Mouse (Mus musculus): ENCODE measurements around the gene Ppp4c. TPM values are rescaled to one million over a fixed set of nuclear protein-coding genes. Genes with fewer than 3 reads are reported as not detected.

Ppp4c gene
- polyA plus RNA-seq, 1 experiment, result 46.4 TPM

DNA sequence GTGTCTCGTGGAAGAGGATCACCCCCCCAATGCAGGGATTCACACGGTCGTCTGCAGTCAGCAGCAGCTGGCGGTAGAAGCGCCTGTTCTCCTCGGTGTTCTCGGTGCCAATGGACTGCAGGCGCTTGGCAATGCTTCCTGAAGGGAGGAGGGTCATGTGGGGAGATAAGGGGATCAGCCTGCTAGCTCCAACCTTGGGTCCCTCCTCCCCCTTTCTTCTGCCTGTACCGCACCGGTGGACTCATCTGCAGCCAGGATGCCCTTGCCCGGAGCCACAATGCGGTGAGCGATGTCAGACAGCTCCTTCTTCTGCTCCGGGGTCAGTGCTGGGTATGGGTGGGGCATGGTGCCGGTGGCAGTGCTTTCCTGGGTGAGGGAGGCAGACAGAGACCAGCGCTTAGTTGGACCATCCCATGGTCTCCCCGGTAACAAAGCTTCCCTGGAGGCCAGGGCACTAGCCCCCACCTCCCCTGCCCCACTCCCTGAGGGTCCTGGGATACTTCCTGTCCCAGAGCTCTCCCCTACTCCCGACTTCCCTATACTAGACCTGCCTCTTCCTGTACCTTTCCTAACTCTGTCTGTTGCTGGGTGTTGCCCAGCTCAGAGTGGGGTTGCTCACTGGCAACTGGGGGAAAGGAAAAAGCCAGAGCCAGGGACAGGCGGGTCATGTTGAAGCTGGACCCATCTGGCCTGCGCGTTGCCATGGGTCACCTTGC, 5.3 kb upstream of the Ppp4c start, which contains the start of gene Fam57b:
Fam57b (plus strand) TSS at position 258 of the 716 bp plus-strand sequence.
- peak within 1 kb of the TSS; percentile 97 for H3K27ac ChIP-seq (replicated peaks; ENCODE audit: low read depth, low read length)
- peak within 1 kb of the TSS; percentile 90 for H3K4me3 ChIP-seq (ENCODE audit: insufficient read depth, low read depth, low read length)
- H3K4me1 ChIP-seq (ENCODE audit: control insufficient read depth, insufficient read depth, insufficient read length, low read length), result no peaks in the 10 kb centered on the region; the same call in 1 of the 2 replicates

DNA sequence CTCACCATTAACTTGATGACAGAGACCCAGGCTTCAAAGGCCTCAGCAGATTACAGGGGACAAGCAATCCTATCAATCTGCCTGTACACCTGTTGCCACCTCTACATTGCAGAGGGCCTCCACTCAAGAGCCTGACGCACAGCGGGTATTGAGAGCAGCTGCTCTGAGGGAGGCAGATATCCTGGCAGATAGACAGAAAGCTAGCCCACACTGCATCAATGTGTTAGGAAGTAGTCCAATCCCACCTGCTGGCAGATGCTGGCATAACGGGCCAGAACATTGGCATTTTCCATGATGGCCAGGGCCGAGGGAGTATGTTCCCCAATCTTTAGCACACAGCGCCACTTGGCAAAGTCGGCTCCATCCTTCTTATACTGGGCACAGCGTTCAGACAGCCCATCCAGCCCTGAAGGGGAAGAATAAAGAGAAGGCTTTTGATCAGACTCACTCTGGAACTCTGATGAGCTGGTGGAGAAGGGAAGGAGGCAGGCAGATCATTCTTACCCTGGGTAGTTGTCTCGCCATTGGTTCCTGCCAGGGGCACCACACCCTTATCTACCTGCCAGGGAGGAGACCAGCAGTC, 4.1 kb upstream of the Ppp4c start:
- H3K27ac ChIP-seq (replicated peaks; ENCODE audit: low read depth, low read length), result peak overlapping the region; percentile 97; the same call in 1 of the 2 replicates
- H3K4me1 ChIP-seq (ENCODE audit: control insufficient read depth, insufficient read depth, insufficient read length, low read length), result no peaks in the 10 kb centered on the region; the same call in 1 of the 2 replicates
- peak overlapping the region; percentile 90 for H3K4me3 ChIP-seq (ENCODE audit: insufficient read depth, low read depth, low read length)

DNA sequence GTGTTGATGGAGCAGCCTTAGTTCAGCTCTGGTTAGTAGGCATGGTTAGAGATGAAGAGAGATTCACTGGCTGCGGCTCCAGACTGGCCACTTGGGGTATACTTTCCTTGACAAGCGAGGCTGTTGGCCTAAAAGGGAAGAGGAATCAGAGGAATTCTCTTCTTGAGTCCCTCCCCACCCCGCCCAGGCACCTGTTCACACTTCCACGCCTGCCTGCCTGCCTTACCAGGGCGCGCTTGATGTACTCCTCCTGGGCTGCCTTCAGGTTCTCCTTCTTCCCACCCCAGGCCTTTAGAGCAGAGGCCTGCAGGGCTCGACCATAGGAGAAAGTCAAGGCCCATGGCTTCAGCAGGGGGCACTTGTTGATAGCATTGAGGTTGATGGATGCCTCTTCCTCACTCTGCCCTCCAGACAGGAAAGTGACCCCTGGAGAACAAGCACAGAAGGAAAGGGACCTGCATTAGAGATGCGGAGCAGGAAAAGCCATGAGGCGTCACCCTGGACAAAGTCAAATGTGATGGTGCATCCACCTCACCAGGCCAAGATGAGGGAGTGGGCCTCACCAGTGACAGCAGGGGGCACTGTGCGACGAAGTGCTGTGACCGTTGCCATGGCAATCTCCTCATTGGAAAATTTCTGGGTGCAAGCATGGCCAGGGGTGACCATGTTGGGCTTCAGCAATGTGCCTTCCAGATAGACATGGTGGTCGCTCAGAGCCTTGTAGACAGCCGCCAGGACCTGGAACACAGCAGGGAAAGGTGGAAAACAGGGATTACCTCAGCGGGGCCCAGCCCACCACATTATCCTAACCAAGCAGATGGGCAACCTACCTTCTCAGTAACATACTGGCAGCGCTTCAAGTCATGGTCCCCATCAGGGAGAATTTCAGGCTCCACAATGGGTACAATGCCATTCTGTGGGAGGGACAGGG, 3.4 kb upstream of the Ppp4c start:
- H3K27ac ChIP-seq (replicated peaks; ENCODE audit: low read depth, low read length), result no peak overlapping the region
- peak overlapping the region; percentile 90; the same call in 1 of the 2 replicates for H3K4me3 ChIP-seq (ENCODE audit: insufficient read depth, low read depth, low read length)

DNA sequence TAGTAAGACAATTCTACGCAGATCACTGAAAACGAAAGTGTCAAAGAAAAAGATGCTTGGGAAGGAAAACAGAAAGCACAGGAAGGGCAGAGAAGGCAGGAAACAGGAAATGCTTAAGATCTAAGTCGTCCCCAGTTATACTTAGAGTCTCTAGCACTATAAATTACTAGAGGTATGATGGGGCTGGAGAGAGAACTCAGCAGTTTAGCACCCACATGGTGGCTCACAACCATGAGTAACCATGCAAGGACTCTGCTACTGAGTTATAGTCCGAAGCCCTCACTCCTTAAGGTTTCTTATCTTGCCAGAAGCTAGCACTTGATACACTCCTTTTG, 1.9 kb upstream of the Ppp4c start:
- Histone ChIP-seq H3K27ac (replicated peaks; ENCODE audit: low read depth, low read length) (no peak overlapping the region), H3K4me1 (ENCODE audit: control insufficient read depth, insufficient read depth, insufficient read length, low read length) (peaks cover 3% of the 10 kb centered on the region; the same call in 1 of the 2 replicates), H3K4me3 (ENCODE audit: insufficient read depth, low read depth, low read length) (no peak overlapping the region)

More for the DNA sequence above, 3.4 kb upstream of the Ppp4c start:
- peaks cover 3% of the 10 kb centered on the region; the same call in 1 of the 2 replicates for H3K4me1 ChIP-seq (ENCODE audit: control insufficient read depth, insufficient read depth, insufficient read length, low read length)

DNA sequence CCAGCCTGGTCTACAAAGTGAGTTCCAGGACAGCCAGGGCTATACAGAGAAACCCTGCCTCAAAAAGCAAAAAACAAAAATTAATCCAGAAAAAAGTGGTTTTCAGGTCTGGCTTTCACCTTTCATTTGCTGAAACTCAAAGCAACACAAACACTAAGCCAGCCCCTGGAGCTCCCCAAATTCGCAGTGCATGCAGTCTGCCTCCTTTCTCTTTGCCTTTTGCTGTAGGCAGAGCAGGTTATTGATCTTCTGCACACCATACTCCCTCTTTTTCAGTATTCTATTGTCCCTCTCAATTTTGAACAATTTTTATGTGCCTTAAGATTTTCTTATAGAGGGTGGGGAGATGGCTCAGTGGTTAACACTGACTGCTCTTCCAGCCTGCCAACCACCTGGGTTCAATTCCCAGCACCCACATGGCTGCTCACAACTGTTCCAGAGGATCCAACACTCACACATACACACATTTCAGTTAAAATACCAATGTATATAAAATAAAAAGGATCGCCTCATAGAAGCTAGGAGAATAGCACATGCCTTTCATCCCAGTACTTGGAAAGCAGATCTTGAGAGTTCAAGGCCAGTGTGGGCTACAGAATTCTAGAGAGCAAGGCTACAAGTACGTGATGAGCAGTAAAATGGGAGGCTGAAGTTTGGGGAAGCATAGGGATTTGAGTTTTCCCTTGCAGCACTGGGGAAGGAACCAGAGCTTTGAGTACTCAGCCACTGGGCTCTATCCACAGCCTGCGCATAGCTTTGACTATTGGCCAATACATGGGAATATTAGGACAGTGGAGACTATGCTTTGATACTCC, 1.4 kb upstream of the Ppp4c start:
- H3K27ac ChIP-seq (replicated peaks; ENCODE audit: low read depth, low read length), result no peak overlapping the region
- H3K4me3 ChIP-seq (ENCODE audit: insufficient read depth, low read depth, low read length), result no peak overlapping the region
- H3K4me1 ChIP-seq (ENCODE audit: control insufficient read depth, insufficient read depth, insufficient read length, low read length), result peaks cover 3% of the 10 kb centered on the region; the same call in 1 of the 2 replicates

DNA sequence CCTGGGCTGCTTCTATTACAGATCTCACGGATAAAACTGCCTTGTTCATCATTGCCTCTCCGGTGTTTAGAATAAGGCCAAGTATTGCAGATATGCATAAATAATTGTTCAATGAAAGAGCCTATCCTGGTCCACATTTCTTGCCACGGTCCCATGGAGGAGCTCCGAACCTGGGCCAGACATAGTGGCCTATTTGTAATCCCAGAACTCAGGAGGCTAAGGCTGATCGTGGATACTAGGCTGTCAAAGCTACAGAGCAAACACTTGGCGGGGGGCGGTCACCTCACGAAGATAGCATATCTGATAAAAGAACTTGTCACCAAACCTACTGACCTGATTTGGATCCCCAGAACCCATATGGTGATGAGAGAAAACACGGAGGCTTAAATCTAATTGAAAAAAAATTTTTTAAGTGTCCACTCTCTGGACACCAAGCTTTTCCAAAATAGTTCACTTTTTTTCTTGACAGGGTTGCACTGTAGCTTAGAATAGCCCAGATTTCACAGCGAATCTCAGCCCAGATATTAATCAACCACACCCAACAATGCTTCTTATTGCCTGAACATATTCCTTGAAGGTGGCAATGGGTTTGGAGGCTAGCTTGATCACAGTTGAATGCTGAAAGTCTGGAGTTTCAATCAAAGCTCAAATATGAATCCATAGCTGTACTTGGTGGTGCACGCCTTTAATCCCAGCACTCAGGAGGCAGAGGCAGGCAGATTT, 586 bp upstream of the Ppp4c start:
- Histone ChIP-seq H3K4me3 (ENCODE audit: insufficient read depth, low read depth, low read length) (peak overlapping the region; percentile 25), H3K4me1 (ENCODE audit: control insufficient read depth, insufficient read depth, insufficient read length, low read length) (peaks cover 3% of the 10 kb centered on the region; the same call in 1 of the 2 replicates), H3K27ac (replicated peaks; ENCODE audit: low read depth, low read length) (peak overlapping the region; percentile 26; the same call in 1 of the 2 replicates)

DNA sequence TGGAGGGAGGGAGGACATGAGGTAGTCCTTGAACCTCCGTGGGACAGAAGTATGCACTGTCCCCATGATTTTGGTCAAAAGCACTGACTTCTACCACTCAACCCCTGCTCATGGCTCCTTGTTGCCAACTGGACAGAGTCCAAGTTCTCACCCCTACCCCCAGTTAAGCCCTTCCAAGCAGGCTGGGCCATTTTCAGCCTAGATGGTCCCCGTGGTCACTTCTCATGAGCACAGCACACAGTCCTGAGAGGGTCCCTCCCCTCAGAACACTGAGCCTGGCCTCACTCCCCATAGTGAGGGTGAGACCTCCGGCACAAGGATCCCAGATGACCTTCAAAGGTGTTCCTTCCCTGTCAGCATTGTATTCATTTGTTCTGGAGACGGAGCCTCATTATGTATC, 3.2 kb downstream of the Ppp4c start:
- 0 out of 2 replicates have a peak, but pooled peaks cover 3% of the 10 kb centered on the region for H3K4me1 ChIP-seq (ENCODE audit: control insufficient read depth, insufficient read depth, insufficient read length, low read length)
- no peak overlapping the region for H3K4me3 ChIP-seq (ENCODE audit: insufficient read depth, low read depth, low read length)
- H3K27ac ChIP-seq (replicated peaks; ENCODE audit: low read depth, low read length), result no peak overlapping the region

DNA sequence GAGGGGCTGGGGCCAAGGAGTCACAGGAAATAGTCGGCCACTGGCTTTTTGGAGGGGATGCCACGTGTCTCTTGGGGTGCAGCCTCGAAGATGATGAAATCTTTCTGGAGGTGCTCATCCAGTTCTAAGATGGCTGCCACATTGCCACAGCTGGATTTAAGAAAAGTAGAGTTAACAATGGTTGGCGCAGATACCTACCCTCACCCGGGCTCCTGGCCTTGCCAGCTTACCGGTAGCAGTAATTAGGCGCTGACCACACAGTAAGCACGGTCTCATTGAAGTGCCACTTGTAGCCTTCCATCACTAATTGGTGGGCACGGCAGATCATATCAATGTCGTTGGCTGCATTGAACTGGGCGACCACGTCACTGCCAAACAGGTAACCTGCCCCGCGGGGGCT, 6.2 kb downstream of the Ppp4c start:
- H3K4me3 ChIP-seq (ENCODE audit: insufficient read depth, low read depth, low read length), result no peak overlapping the region
- 0 out of 2 replicates have a peak, but pooled peaks cover 3% of the 10 kb centered on the region for H3K4me1 ChIP-seq (ENCODE audit: control insufficient read depth, insufficient read depth, insufficient read length, low read length)
- H3K27ac ChIP-seq (replicated peaks; ENCODE audit: low read depth, low read length), result no peak overlapping the region

DNA sequence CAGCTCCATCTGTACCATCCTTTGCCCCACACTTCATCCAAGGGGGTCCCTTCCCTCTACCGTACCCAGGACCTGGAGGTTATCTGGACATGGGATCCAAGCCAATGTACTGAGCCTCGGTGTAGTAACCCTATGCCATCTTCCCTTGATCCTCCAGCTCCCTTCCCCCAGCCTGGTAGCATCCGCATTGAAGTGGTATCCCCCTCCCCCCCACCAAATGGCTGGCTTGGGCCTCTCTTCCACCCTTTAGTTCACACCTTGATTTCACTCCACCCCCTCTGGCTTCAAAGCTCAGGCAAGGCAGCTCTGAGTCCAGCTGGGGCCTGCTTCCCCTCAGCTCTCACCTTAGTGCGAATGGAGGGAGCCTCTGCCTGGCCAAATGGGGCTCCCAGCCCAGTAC, 7.2 kb downstream of the Ppp4c start:
- Histone ChIP-seq H3K27ac (replicated peaks; ENCODE audit: low read depth, low read length) (no peak overlapping the region), H3K4me3 (ENCODE audit: insufficient read depth, low read depth, low read length) (no peak overlapping the region), H3K4me1 (ENCODE audit: control insufficient read depth, insufficient read depth, insufficient read length, low read length) (no peaks in the 10 kb centered on the region)

DNA sequence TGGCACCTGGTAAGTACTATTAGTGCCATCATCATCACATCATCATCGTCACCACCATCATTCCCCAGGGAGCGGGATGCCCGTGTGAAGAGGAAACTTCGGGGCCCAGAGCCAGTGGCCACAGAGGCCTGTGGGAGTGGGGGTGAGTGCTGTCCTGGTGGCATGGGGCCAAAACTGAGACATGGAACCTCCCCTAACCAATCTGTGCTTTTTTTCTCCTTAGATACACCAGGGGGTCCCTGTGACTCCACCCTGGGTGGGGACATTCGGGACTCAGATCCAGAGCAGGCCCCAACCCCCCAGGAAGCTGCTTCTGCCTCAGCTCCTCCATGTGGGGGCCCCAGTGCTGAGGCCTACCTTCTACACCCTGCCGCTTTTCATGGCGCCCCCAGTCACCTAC, 7.8 kb downstream of the Ppp4c start:
- no peak overlapping the region for H3K27ac ChIP-seq (replicated peaks; ENCODE audit: low read depth, low read length)
- no peaks in the 10 kb centered on the region for H3K4me1 ChIP-seq (ENCODE audit: control insufficient read depth, insufficient read depth, insufficient read length, low read length)
- no peak overlapping the region for H3K4me3 ChIP-seq (ENCODE audit: insufficient read depth, low read depth, low read length)

DNA sequence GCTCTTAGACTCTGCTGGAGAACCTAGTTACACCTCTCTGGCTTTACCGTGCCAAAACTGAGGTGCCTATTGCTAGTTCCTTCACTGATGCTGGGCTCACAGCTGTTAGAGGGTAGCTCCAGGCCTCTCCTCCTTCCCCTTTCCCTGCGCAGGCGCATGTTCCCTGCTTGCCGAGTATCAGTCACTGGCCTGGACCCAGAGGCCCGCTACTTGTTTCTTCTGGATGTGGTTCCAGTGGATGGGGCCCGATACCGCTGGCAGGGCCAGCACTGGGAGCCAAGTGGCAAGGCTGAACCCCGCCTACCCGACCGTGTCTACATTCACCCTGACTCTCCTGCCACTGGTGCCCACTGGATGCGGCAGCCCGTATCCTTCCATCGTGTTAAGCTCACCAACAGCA, 9.6 kb downstream of the Ppp4c start:
- Histone ChIP-seq H3K4me1 (ENCODE audit: control insufficient read depth, insufficient read depth, insufficient read length, low read length) (peaks cover 5% of the 10 kb centered on the region; the same call in 1 of the 2 replicates), H3K4me3 (ENCODE audit: insufficient read depth, low read depth, low read length) (no peak overlapping the region), H3K27ac (replicated peaks; ENCODE audit: low read depth, low read length) (no peak overlapping the region)

DNA sequence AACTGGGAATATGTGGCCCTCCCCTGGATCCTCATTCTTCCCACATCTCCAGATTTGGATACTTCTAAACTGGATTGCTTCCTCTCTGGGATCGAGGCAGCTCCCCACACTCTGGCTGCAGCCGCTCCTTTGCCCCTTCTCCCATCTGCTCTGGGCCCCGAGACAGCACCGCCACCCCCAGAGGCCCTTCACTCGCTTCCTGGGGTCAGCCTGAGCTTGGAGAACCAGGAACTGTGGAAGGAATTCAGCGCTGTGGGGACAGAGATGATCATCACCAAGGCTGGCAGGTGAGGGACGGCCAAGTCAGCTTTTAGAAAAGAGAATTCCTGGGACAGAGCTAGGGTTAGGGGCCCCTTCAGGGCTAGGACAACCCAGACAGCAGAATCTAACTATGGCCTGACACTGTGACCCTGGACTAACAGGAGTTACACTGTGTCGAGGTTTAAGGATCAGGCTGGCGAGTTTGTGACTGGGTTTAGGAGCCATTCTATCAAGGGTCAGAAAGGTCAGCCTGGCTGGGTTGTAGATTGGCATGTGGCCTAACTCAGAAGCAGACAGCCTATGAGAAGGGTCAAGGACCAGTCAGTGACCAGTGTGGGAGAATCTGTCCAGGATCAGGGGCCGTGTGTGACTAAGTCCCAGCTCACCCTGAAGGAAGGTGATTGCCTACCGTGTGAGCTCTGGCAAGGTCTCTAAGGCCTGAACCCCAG, 10.5 kb downstream of the Ppp4c start:
- H3K27ac ChIP-seq (replicated peaks; ENCODE audit: low read depth, low read length), result no peak overlapping the region
- peaks cover 7% of the 10 kb centered on the region; the same call in 1 of the 2 replicates for H3K4me1 ChIP-seq (ENCODE audit: control insufficient read depth, insufficient read depth, insufficient read length, low read length)
- no peak overlapping the region for H3K4me3 ChIP-seq (ENCODE audit: insufficient read depth, low read depth, low read length)

DNA sequence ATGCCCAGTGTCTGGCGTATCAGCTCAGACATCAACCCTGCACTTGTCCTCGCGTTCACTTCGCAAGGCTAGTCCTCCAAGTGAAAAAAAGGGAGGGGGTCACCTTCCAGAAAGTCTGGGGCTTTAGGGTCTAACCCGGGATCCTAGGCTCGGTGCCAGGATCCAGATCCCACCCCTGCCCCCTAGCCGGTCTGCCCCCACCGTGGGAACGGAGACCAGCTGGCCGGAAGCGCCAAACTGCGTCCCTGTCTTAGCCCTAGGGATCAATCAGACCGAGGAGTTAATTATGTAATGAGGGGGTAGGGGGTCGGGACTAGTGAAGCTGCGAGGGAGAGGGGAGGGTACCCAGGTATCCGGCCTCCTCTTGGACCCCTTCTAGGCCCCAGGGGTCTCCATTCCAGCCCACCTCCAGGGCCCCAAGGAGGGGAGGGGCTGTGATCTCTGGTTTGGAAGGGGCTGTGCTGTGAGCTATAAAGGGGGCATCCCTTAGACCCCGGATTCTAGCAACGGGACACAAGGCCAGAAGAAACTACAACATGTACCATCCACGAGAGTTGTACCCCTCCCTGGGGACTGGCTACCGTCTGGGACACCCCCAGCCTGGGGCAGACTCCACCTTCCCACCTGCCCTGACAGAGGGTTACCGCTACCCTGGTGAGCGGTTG, 11.2 kb downstream of the Ppp4c start, which contains the start of gene Tbx6:
Tbx6 (plus strand) TSS at position 513 of the 665 bp plus-strand sequence.
- Histone ChIP-seq H3K4me3 (ENCODE audit: insufficient read depth, low read depth, low read length) (peak within 1 kb of the TSS; percentile 58), H3K27ac (replicated peaks; ENCODE audit: low read depth, low read length) (peak within 1 kb of the TSS; percentile 58), H3K4me1 (ENCODE audit: control insufficient read depth, insufficient read depth, insufficient read length, low read length) (peaks cover 8% of the 10 kb centered on the region)
